Mouse (Mus musculus): Measurements from ENCODE around the gene Lrrc46.

Gene Lrrc46

DNA sequence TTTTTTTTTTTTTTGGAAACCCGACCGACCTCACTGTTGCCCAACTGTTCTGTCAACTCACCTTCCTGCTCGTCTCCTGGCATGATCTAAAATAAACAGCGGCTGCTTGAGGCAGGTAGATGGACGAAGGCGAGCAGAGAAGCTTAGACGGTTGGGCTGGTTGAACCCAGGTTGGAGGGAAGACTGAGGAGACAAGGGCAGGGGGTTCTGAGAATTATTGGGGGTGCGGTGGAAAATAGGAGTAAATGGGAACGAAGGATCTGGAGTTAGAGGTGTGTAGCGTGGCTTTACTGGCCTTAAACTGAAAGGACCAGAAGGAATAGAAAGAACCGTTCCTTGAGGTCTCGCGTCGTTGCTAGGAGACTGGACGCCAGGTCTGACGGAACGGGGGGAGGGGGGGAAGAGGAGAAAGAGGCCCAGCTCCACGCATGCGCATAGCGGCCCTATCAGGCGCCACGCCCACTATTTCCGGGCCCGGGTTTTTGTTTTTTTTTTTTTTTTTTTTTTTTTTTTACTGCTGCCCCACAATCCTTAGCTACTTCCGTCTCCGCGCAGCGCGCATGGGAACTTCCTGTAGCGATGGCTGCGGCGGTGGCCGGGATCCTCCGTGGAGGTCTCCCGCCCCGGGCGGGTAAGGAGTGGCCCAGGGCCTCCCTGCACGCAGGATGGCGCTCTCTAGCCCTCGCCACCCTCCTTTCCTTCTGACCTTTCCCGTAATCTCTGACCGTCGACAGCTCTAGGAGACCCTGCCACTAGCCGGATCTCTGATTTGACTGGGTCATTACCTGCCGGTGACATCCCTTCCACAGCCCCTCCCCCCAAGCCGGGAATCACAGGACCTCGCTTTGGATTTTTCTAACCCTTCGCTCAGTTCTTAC lies at the start of gene Lrrc46, which contains the start of gene Mrpl10:
Gene Lrrc46 (minus strand): TSS at position 386 of the 878 bp plus-strand sequence.
Gene Mrpl10 (plus strand): TSS at position 539 of the 878 bp plus-strand sequence.
- DNase-seq: peak; percentile 87 to 91

DNA sequence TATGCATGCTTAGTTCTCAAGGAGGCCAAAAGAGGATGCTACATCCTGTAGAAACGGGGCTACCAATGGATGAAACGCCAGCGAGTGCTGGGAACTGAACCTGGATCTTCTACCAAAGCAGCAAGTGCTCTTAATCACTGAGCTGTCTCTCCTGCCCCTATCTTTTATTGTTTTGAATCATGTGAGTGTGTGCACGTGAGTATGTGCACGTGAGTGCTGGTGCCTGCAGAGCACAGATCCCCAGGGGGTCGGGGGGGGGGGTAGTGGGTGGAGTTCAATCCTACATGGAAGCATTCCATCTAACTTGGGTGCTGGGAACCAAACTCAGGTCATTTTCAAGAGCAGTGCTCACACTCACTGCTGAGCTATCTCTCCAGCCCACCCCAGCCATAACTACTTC lies 45.2 kb upstream of the Lrrc46 start:
- DNase-seq: no peak

DNA sequence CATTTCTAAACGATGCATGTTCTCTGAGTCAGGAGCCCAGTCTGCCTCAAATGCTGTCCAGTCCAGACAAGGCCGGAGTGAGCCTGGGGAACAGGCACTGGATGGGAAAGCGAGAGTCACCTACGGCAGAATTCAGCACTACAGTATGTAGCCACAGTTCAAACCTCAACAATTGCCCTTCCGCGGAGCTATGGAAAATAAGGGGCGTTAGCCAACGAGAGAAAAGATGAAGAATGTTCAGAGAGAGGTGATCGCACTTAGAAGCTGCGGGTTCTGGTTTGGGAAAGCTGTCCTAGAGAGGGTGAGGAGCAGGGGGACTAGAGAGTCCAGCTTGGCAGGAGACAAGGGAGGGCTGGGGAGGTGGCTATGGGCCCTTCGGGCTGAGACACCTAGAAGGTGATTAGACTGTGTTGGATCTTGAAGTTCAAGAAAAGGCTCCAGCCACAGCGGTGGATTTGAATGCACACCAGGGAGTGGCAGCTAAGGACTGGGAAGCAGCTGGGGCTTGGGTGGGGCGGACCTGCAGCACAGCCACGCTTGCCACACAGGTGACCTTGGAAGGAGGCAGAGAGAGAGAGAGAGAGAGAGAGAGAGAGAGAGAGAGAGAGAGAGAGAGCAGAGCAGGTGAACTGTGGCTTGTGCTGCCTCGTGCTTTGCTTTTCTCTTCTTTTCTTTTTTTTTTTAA lies 43.8 kb upstream of the Lrrc46 start:
- no peak for DNase-seq

DNA sequence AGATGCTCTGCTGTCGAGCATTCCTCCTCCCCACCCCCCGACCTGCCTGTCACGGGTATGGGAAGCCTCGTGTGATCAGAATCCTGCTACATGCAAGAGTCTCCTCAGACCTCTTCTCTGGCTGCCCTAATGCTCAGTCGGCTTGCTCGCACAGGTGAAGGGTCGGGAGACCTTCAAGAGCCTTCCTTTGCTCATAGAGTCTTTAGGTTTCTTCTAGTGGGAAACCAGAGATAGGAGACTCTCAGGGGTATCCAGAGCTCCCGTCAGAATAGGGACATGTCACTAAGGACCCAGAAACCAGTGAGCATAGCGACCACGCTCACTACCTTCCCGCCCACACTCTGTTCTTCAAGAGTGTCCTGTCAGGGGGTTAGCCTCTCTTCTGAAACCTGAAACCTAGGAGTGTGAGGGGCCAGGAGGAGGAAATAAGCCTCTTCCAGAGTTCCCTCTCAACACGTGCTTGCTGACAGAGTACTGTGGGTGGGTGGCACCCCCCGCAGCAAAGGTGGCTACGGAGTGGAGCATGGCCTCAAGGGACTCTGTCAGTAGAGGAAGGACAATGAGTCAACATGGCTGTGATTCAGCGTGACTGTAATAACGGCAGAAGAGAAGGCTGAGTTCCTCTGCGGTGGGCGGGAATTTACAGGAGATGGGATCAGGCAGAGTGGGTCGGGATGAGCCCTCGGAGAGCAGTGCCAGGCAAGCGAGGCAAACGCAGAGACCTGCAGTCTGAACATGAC lies 42.4 kb upstream of the Lrrc46 start:
- DNase-seq: no peak

DNA sequence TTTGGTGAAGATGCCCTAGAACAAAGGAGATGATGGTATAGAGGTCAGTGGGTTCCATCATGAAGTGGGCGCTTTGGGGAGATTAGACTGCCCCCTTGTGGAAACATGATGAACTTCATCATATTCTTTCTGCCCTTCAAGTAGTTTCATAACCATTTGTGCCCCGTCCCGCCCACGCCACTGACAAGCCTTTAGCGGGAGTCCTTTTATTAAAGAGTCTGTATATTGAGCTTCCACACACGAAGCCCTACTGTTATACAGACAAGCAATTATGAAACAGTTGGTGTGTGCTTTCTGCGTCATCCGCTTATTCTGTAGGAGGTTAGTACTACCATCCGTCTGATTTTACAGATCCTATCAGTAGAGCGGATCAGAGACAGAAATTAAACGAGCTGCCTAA lies 41.8 kb upstream of the Lrrc46 start:
- DNase-seq: peak; percentile 61 to 68

DNA sequence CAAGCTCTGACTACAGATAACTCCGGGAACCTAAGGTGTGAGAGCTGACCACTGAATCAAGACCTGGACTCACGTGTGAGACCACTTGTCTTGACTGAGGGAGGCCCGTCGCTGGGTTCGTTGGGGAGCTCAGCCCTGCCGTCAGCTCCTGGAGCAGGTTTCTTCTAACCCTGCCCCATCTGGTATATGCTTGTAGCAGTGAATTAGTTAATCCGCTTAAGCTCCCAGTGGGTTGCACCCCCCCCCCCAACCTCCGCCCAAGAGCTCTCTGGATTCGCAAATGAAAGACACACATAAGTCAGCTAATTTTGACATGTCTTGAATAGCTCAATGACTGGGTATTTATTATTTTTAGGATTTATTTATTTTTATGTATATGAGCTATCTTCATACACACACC lies 39.1 kb upstream of the Lrrc46 start:
- DNase-seq: no peak

DNA sequence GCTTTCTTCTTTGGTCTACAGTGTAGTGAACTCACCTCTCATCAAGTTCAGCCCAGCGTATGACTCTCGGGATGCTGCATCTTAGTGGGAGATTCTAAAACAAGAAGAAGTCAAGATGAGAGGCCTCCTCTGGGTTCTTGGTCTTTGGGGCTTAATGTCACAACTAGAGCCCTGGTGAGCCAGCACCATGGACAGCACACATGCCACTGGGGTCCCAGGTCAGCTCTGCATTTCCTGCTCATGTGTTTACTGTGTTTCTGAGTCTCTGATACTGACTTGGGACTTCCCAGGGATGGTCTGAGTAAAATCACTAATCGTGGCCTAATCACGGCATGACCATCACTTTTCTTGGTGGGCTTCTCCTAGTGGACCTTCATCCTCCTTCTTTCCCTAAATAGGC lies 37.5 kb upstream of the Lrrc46 start:
- no peak for DNase-seq

DNA sequence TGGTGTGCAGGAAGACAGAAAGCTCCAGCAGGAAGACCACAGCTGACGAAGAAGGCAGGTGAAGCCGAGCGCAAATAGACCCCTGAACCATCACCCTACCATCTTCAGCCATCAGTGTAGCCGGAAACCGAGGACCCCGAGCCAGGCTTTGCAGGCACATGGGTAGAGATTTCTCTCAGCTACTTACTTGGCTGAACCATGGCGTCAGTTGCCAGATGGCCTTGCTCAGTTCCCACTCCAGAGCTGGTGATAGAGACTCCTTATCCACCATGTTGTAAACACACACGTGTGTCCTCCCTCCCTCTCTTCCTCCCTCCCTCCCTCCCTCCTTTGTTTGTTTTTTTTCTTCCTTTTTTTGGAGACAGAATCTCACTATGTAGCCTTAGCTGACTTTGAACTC lies 33.0 kb upstream of the Lrrc46 start:
- DNase-seq: no peak

DNA sequence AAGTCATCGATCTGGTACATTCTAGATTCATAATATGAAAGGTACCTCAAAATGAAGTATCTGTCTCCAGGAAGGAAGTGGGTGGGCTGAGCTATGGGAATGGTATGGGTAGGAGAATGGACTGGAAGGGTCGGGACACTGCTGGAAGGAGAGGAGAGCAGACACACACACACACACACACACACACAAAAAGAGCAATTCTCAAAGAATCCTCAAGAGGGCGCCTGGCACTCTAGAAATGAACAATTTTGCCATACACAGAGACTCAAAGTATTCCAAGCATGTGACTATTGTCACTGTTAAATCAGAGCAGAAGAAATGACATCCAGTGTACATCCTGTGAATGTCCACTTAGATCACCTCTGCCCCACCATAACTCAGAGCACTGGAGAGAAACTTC lies 31.3 kb upstream of the Lrrc46 start:
- peak in 1 of 2 experiments; percentile 52 for DNase-seq

DNA sequence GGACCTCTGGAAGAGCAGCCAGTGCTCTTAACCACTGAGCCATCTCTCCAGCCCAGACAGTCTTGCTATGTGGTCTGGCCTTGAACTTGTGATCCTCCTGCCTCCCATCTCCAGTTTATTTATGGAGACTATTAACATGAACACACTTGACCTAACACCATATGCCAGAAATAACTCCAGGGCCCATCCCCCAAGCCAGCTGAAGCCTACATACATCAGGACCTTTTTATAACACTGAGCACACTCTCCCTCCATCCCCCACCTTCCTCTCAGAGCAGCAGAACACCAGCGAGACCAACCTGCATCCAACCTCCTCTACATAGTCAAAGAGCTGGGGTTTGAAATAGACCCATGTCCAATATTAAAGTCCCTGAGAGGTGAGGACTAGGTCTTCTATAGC lies 29.9 kb upstream of the Lrrc46 start:
- DNase-seq: no peak

DNA sequence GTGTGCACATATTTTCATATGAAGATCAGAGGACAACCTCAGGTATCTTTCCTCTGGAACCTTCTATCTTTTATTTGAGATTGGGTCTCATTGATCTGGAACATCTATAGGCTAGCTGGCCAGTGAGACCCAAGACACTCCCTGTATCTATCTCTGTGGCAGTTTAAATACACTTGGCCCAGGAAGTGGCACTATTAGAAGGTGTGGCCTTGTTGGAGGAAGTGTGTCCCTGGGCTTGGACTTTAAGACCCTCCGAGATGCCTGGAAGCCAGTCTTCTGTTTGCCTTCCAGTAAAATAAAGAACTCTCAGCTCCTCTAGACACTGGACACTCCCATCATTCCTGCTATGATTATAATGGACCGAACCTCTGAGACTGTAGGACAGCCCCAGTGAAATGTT lies 28.6 kb upstream of the Lrrc46 start:
- no peak for DNase-seq

DNA sequence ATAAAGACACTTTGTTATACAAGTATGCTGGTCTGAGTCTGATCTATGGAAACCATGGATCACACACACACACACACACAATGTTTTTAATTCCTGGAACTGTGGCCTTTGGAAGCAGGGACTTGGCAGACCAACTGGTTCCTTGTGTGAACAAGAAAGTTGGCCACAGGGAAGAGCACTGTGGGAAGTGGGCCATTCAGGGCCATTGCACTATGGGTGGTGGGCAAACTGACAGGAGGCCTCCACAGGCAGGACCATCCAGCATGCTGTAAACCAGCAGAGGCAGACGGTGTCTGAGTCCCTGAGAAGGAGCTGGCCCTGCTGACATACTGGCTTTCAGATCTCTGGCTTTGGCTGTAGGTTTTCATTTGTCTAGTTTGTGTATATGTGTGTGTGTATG lies 28.1 kb upstream of the Lrrc46 start:
- DNase-seq: no peak

DNA sequence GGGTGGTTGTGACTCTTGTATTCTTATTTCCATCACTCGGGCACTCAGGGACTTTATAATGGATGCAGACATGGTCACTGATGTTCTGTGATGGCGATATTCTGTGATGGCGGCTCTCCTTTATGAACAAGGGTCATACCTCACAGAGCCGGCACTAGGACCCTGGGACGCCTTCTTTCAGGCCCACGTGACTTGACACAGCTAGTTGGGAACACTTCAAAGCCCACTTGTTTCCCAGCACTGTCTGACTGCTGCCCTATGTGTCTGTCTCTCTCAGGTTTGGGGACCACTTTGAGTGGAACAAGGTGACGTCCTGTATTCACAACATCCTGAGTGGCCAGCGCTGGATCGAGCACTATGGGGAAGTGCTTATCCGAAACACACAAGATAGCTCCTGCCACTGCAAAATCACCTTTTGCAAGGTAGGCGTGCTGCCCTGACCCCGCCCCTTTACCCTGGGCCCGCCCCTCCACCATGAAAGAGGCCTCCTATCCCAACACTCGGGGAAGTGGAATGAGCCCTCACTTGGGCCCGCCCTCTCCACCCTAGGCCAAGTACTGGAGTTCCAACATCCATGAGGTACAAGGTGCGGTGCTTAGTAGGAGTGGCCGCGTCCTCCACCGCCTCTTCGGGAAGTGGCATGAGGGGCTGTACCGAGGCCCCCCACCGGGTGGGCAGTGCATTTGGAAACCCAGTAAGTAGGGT lies 25.6 kb upstream of the Lrrc46 start:
- no peak for DNase-seq

DNA sequence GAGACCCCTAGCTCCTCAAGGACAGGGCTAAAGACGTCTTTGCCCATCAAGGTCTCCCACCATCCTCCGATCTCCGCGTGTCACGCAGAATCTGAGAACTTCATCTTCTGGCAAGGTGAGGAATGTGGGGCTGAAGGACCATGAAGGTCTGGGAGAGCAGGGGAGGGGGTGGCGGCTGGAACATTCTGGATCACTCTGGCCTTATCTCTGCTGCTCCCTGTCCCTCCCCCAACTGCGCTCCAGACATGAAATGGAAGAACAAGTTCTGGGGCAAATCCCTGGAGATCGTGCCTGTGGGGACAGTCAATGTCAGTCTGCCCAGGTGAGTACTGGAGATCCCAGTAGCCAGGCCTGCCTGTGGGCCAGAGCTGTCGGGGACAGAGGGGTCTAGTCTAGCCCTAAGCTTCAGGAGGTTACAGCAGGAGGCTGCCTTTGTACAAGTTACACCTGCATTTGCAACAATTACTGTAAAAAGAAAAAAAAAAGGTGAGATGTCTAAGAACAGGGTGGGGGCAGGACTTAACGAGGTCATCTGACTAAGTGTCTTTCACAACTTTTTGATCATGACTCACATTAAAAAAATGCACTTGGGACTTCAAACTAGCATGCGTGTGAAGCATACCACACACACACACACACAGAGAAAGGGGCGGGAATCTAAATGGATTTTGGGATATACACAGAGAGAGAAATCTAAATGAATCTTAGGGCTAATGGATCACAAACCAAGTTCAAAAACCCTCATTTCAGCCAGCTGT lies 24.5 kb upstream of the Lrrc46 start:
- DNase-seq: no peak

DNA sequence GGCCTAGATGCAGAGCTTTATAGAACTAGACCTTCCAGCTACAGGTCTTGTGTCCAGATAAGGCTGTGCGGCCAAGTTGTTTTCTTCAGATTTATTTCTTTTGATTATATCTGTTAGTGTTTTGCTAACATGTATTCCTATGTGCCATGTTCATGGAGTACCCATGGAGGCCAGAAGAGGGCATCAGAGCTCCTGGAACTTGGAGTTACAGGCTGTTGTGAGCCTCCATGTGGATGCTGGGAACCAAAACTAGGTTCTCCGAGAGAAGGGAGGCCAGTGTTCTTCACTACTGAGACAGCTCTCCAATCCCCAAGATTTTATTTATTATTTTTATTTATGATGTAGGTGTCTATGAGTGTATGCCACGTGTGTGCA lies 22.7 kb upstream of the Lrrc46 start:
- DNase-seq: no peak

DNA sequence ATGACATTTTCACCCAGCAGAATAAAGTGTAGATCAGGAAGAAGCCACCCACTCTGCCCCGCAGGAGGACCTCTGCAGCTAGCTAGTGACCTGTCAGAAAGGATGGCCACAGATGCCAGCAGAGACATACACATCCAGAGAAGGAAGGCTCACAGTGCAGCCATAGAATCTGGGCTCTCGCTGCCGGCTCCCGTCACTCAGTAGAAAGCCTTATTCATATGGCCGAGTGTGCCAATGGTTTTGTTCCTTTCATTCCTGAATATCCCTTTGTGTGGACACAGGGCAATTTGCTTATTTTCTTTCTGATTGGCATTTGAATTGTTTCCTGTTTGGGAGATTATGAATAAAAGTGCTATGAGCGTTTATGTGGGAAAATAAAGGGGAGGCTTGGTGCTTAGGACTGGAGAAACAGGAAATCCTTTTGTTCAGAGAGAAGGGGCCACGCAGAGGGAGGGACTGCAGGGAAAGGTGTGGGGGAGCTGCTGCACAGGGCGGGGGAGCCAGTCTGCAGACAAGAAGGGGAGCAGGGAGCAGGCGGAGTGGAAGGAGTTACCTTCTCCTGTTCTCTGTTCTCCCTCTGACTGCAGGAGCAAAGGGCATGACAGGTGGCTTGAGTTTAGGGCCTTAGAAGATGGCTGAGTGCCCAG lies 22.2 kb upstream of the Lrrc46 start:
- no peak for DNase-seq

DNA sequence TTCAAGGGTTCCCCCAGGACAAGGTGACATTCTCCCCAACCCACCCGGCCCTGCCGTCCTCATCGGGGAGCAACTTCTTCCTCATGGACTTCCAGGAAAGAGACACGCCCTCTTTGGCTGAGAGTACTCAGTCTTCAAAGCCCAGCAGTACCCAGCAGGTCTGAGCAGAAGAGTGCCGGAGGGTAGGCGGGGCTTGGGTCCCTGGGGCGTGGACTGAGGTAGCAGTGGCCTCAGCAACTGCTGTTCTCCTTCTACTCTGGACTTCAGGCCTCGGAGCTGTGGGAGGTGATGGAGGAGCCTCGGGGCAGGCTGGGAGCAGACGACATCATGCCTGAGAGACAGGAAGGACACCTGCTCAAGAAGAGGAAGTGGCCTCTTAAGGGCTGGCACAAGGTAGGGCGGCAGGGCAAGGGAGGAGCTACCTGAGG lies 11.0 kb upstream of the Lrrc46 start:
- DNase-seq: peak in 1 of 2 experiments; percentile 27

DNA sequence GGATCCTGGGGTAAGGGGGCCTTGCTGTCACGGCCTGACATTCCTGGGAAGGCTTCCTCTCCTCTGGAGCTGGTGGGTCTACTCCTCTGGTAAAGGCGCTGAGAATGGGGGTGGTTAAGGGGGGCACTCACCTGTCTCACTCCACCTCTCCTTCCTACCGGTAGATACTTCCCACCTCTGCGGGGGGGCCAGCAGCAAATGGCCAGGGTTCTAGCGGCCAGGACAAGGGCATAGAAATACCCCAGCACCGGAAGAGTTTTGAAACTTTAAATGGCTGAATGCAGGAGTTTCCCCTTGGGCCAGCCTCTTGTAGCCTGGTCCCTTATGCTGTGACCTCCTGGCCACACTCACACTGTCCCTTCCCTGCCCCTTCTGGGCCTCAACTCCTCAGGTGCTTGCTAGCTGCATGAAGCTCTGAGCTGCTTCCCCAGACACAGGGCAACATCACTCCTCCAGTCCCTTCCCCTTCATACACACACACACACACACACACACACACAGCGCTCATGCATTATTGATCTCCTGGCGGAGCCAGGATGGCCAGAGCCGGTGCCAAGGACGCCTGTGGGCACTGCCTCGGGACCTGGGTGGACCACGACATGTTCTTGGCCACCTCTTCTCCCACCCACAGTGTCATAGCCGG lies 9.9 kb upstream of the Lrrc46 start:
- peak; percentile 27 to 28 for DNase-seq

DNA sequence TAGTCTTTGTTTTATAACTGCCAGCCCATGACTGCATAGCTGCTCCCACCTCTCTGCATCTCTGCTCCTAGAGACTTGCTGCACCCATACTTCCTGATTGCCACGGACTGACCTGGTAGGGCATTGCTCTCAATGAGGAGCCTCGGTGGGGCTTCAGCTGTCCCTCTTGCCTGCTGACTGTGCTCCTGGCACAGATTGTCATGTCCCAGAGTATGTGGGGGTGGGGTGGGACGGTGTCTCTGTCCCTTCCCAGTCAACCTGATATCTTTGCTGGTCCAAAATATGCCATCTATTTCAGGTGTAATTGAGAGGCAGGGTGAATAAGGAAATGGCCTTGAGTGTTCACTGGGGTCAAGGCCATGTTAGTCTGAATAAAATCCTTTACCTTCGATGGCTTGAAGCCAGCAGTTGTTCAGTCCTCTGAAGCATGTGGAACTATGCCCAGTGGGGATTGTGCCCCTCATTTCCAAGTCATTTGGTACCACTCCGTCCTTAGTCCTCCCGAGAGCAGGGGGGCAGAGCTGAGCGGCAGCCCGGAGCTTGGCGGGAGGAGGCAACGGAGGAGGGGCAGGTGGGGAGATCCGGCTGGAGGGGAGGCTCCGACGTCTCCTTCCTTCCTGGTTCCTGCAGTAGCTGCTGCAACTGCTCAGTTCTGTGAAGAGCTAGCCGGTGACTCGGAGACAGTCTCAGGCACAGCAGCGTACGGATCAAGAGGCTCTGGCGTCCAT lies 9.2 kb upstream of the Lrrc46 start, which contains the start of gene Osbpl7:
Gene Osbpl7 (plus strand): TSS at position 413 of the 728 bp plus-strand sequence.
- peak; percentile 75 to 87 for DNase-seq

DNA sequence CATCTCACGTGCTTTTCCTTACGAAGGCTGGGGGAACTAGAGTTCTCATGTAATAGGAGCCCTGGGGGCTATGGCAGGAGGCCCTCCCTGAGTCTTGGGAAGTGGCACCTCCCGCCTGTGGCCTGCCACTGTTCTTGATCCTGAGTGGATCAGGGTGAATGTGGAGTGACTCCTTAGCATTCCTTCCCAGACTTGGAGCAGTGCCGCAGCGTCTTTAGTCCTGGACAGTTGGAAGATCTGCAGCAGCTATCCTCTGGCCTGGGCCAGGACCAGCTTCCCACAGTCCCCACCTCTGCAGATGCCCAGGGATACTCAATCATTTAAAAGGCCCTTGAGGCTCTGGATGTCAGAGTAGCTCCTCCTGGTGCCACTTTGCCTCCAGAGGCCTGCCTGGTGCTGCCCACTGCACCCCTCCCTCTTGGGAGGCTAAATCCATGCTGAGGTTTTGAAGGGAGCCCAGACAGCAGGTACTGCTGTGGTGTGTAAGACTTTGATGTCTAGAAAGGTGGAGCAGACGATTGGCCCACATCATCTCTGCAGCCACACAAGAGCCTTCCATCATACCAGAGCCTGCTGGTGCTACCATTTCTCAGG lies 8.4 kb upstream of the Lrrc46 start:
- DNase-seq: no peak
